Mouse (Mus musculus): ENCODE data around the gene Taf6l. TPM values are rescaled to one million over a fixed set of nuclear protein-coding genes. Genes with fewer than 3 reads are reported as not detected.

Gene Taf6l
- polyA plus RNA-seq (2015; fragmentation: Nextera tagmentation; extraction: Ambion mirVana) = 10.3 and 11.8 TPM in 2 replicates

GRCm38 (mm10) chr19:8786008-8786781 lies at the start of gene Taf6l:
Gene Taf6l (minus strand): TSS chr19:8786417.

GRCm38 (mm10) chr19:8829660-8830059 lies 43.4 kb upstream of the Taf6l start, which contains the start of gene AC129217.1:
Gene AC129217.1 (plus strand): TSS chr19:8829773.

GRCm38 (mm10) chr19:8819596-8820423 lies 33.6 kb upstream of the Taf6l start, which contains the start of gene Hnrnpul2:
Gene Hnrnpul2 (plus strand): TSS chr19:8820010.

GRCm38 (mm10) chr19:8818801-8819595 lies 32.8 kb upstream of the Taf6l start, which contains the start of gene Ttc9c:
Gene Ttc9c (minus strand): TSS chr19:8819333.

GRCm38 (mm10) chr19:8802130-8802821 lies 16.1 kb upstream of the Taf6l start, which contains the start of gene Zbtb3:
Gene Zbtb3 (plus strand): TSS chr19:8802555.

GRCm38 (mm10) chr19:8798264-8798946 lies 12.2 kb upstream of the Taf6l start, which contains the start of gene Polr2g:
Gene Polr2g (minus strand): TSS chr19:8798577.

GRCm38 (mm10) chr19:8774086-8774835 lies 12.0 kb downstream of the Taf6l start, which contains the start of gene Tmem179b:
Gene Tmem179b (minus strand): TSS chr19:8774467.

GRCm38 (mm10) chr19:8770567-8771270 lies 15.5 kb downstream of the Taf6l start, which contains the start of gene Tmem223:
Gene Tmem223 (plus strand): TSS chr19:8770996.

GRCm38 (mm10) chr19:8756635-8757387 lies 29.4 kb downstream of the Taf6l start, which contains the start of gene Nxf1:
Gene Nxf1 (plus strand): TSS chr19:8757073.

GRCm38 (mm10) chr19:8741243-8741869 lies 44.9 kb downstream of the Taf6l start, which contains the start of gene Stx5a:
Gene Stx5a (plus strand): TSS chr19:8741413.

GRCm38 (mm10) chr19:8740603-8741002 lies 45.6 kb downstream of the Taf6l start, which contains the start of gene 1700092M07Rik:
Gene 1700092M07Rik (plus strand): TSS chr19:8740718.

GRCm38 (mm10) chr19:8735389-8736159 lies 50.6 kb downstream of the Taf6l start, which contains the start of gene Wdr74:
Gene Wdr74 (plus strand): TSS chr19:8735827.

